Mouse (Mus musculus) MEL (cell line): ENCODE results near the gene Pitpnm3. TPM values are rescaled to one million over a fixed set of nuclear protein-coding genes. Genes with fewer than 3 reads are reported as not detected.

ENCODE experiments used
- DNase-seq: peaks from one replicate; pipeline ENCODE4 v3.0.0; 2011; ENCODE audit warnings: low read depth, low spot score
- H3K27ac ChIP-seq: 2 replicates; pipeline ENCODE4 v1.5.1; 2012; ENCODE audit warnings: low read depth, mild to moderate bottlenecking, control low read depth, low read length, moderate library complexity; ENCODE audit not compliant: control insufficient read depth
- H3K27me3 ChIP-seq, 2 experiments: fragments of 150-350 bp in 1 of 2; sonication (generic) in 1 of 2; 2 replicates each; pipeline ENCODE4 v1.6.1; 2012; ENCODE audit warnings: low read length in 2 of 2, mild to moderate bottlenecking in 2 of 2, improper control_type of control experiment in 1 of 2, moderate library complexity in 1 of 2; ENCODE audit not compliant: insufficient read depth in 2 of 2, control insufficient read depth in 1 of 2
- H3K36me3 ChIP-seq, 2 experiments: 2 replicates each; pipeline ENCODE4 v1.6.1; 2012 to 2014; ENCODE audit warnings: low read length in 2 of 2, improper control_type of control experiment in 1 of 2, inconsistent platforms in 1 of 2, mild to moderate bottlenecking in 1 of 2; ENCODE audit not compliant: insufficient read depth in 2 of 2, control insufficient read depth in 1 of 2
- H3K4me1 ChIP-seq, 2 experiments: fragments of 150-350 bp in 1 of 2; sonication (generic) in 1 of 2; 2 replicates each; pipeline ENCODE4 v1.6.1; 2012; ENCODE audit warnings: low read length in 2 of 2, improper control_type of control experiment in 1 of 2, mild to moderate bottlenecking in 1 of 2; ENCODE audit not compliant: insufficient read depth in 2 of 2, control insufficient read depth in 1 of 2
- H3K4me3 ChIP-seq, 2 experiments: fragments of 150-350 bp in 1 of 2; sonication (generic) in 1 of 2; 2 replicates each; pipeline ENCODE4 v1.5.1; 2012; ENCODE audit warnings: low read depth in 2 of 2, low read length in 2 of 2, mild to moderate bottlenecking in 2 of 2, moderate library complexity in 2 of 2, control low read depth in 1 of 2, improper control_type of control experiment in 1 of 2; ENCODE audit not compliant: control insufficient read depth in 1 of 2, insufficient read depth in 1 of 2
- H3K79me2 ChIP-seq: 2 replicates; pipeline ENCODE4 v1.6.1; 2012; ENCODE audit warnings: mild to moderate bottlenecking, low read length, moderate library complexity; ENCODE audit not compliant: control insufficient read depth, poor library complexity, insufficient read depth
- H3K9ac ChIP-seq: 2 replicates; pipeline ENCODE4 v1.6.1; 2012; ENCODE audit warnings: low read depth, mild to moderate bottlenecking, control low read depth, low read length, moderate library complexity; ENCODE audit not compliant: control insufficient read depth, poor library complexity, severe bottlenecking
- H3K9me3 ChIP-seq: fragments of 150-350 bp; sonication (generic); replicated peaks from 2 replicates; pipeline ENCODE4 v1.6.1; 2012; ENCODE audit warnings: mild to moderate bottlenecking, low read length, improper control_type of control experiment, moderate library complexity; ENCODE audit not compliant: insufficient read depth
- BHLHE40 ChIP-seq: IDR thresholded peaks from 2 replicates; pipeline ENCODE4 v1.6.1; 2012; ENCODE audit warnings: low read depth, mild to moderate bottlenecking, inconsistent platforms, low read length, improper control_type of control experiment, borderline replicate concordance
- EP300 ChIP-seq, 2 experiments: IDR thresholded peaks; 2 replicates each; pipeline ENCODE4 v1.6.1; 2011; ENCODE audit warnings: improper control_type of control experiment in 2 of 2, low read length in 2 of 2, low read depth in 1 of 2, mild to moderate bottlenecking in 1 of 2
- ETS1 ChIP-seq: IDR thresholded peaks from 2 replicates; pipeline ENCODE4 v1.6.1; 2012; ENCODE audit warnings: low read depth, mild to moderate bottlenecking, inconsistent platforms, low read length, improper control_type of control experiment, moderate library complexity
- GABPA ChIP-seq: IDR thresholded peaks from 2 replicates; pipeline ENCODE4 v1.6.1; 2012; ENCODE audit warnings: low read depth, mild to moderate bottlenecking, inconsistent platforms, low read length, improper control_type of control experiment, moderate library complexity
- KAT2A ChIP-seq: conservative IDR thresholded peaks from 2 replicates; pipeline ENCODE4 v1.6.1; 2012; ENCODE audit warnings: low read depth, low read length, improper control_type of control experiment, inconsistent platforms
- MAFK ChIP-seq: IDR thresholded peaks from 2 replicates; pipeline ENCODE4 v1.6.1; 2011; ENCODE audit warnings: low read depth, mild to moderate bottlenecking, low read length, improper control_type of control experiment, borderline replicate concordance
- MAX ChIP-seq: IDR thresholded peaks from 2 replicates; pipeline ENCODE4 v1.6.1; 2011; ENCODE audit warnings: low read length, improper control_type of control experiment
- MYB ChIP-seq: IDR thresholded peaks from 2 replicates; pipeline ENCODE4 v1.6.1; 2011; ENCODE audit warnings: mild to moderate bottlenecking, low read depth, low read length, improper control_type of control experiment
- MYC ChIP-seq: IDR thresholded peaks from 2 replicates; pipeline ENCODE4 v1.6.1; 2011; ENCODE audit warnings: low read depth, mild to moderate bottlenecking, low read length, improper control_type of control experiment, moderate library complexity
- NELFE ChIP-seq: IDR thresholded peaks from 2 replicates; pipeline ENCODE4 v1.6.1; 2011; ENCODE audit warnings: low read depth, low read length, improper control_type of control experiment
- SMC3 ChIP-seq: IDR thresholded peaks from 2 replicates; pipeline ENCODE4 v1.6.1; 2011; ENCODE audit warnings: low read depth, low read length, improper control_type of control experiment
- TAL1 ChIP-seq: IDR thresholded peaks from 2 replicates; pipeline ENCODE4 v1.6.1; 2012; ENCODE audit warnings: mild to moderate bottlenecking, inconsistent platforms, low read length, moderate library complexity, mixed read lengths
- UBTF ChIP-seq: IDR thresholded peaks from 2 replicates; pipeline ENCODE4 v1.6.1; 2012; ENCODE audit warnings: low read depth, mild to moderate bottlenecking, inconsistent platforms, low read length, improper control_type of control experiment, moderate library complexity, borderline replicate concordance; ENCODE audit not compliant: insufficient read depth
- ZKSCAN1 ChIP-seq: IDR thresholded peaks from 2 replicates; pipeline ENCODE4 v1.6.1; 2012; ENCODE audit warnings: low read depth, mild to moderate bottlenecking, inconsistent platforms, low read length, improper control_type of control experiment, moderate library complexity
- ZNF384 ChIP-seq: IDR thresholded peaks from 2 replicates; pipeline ENCODE4 v1.6.1; 2012; ENCODE audit warnings: low read depth, mild to moderate bottlenecking, inconsistent platforms, low read length, improper control_type of control experiment
- polyA plus RNA-seq, 2 experiments: library from polyadenylated mRNA; stranded (reverse) in 1 of 2; unstranded in 1 of 2; fragments of >175 nt in 1 of 2; fragments of >200 nt in 1 of 2; gene quantifications; 2 replicates each; pipeline versions ENCODE4 v1.2.1 to v1.2.4; 2012; ENCODE audit warnings: low replicate concordance in 2 of 2, low read depth in 1 of 2; ENCODE audit not compliant: insufficient read length in 2 of 2, insufficient read depth in 1 of 2, missing spikeins in 1 of 2
- total RNA-seq: library from RNA; depleted of rRNA; stranded (reverse); fragments of 300-350 nt; gene quantifications from 2 replicates; pipeline ENCODE4 v1.2.3, GENCODE M21; 2012

Gene Pitpnm3
- total and polyA plus RNA-seq, 3 experiments = 0.24 TPM; not detected in 2

- no peak overlapping the region for H3K9ac ChIP-seq
- peaks cover 0 to 3% of the 10 kb centered on the region in 2 experiments; a peak in 1 of 4 replicates for H3K36me3 ChIP-seq
- no peaks in the 10 kb centered on the region for H3K4me1 ChIP-seq
- no peaks in the 10 kb centered on the region for H3K27me3 ChIP-seq
- H3K27ac ChIP-seq = no peak overlapping the region
- H3K79me2 ChIP-seq = no peaks in the 10 kb centered on the region
- no peaks in the 10 kb centered on the region for H3K9me3 ChIP-seq
- no peak for DNase-seq
- TF ChIP-seq BHLHE40 (no peak), EP300 (IDR thresholded peaks at IDR 0.05; ENCODE audit: low read depth in 1 of 2, low read length in 2 of 2) (no peak), GABPA (no peak), ZNF384 (no peak), UBTF (no peak), MAX (no peak), MYC (no peak), KAT2A (no peak), ETS1 (no peak), SMC3 (no peak), ZKSCAN1 (no peak), MYB (no peak), MAFK (no peak), NELFE (no peak), TAL1 (no peak)
- H3K4me3 ChIP-seq = no peak overlapping the region
Observed at GRCm38 (mm10) chr11:72155186-72155980, 19.8 kb upstream of the Pitpnm3 start.

GRCm38 (mm10) chr11:72153122-72153862 lies 17.7 kb upstream of the Pitpnm3 start:
- H3K9me3 ChIP-seq = no peaks in the 10 kb centered on the region
- no peak overlapping the region for H3K9ac ChIP-seq
- peaks cover 0 to 3% of the 10 kb centered on the region in 2 experiments; a peak in 1 of 4 replicates for H3K36me3 ChIP-seq
- no peaks in the 10 kb centered on the region for H3K4me1 ChIP-seq
- H3K79me2 ChIP-seq = no peaks in the 10 kb centered on the region
- H3K4me3 ChIP-seq = no peak overlapping the region
- no peak overlapping the region for H3K27ac ChIP-seq
- no peaks in the 10 kb centered on the region for H3K27me3 ChIP-seq
- no peak for TF ChIP-seq ZKSCAN1
- DNase-seq = no peak
